Mouse (Mus musculus): ENCODE measurements around the gene Nuak1.

Gene Nuak1

DNA sequence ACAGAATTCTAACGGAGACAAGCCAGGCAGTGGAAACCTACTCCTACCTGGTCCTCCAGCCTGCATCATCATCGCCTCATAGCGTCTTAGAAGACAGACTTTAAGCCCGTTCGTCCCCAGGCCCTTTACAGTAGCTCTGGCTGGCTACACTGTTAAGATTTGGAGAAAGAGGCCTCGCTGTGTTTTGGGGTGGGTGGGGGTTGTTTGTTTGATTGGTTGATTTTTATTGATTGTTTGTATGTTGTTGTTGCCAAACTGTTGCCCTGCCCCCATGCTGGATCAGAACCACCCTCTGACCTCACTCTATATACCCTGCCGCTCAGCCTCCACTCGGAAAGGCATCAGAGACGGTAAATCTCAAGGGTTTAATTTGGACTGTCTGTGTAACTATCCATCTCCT is 55.6 kb downstream of the Nuak1 start:
- no peak for DNase-seq (ENCODE audit: extremely low spot score, low read depth, low spot score)

DNA sequence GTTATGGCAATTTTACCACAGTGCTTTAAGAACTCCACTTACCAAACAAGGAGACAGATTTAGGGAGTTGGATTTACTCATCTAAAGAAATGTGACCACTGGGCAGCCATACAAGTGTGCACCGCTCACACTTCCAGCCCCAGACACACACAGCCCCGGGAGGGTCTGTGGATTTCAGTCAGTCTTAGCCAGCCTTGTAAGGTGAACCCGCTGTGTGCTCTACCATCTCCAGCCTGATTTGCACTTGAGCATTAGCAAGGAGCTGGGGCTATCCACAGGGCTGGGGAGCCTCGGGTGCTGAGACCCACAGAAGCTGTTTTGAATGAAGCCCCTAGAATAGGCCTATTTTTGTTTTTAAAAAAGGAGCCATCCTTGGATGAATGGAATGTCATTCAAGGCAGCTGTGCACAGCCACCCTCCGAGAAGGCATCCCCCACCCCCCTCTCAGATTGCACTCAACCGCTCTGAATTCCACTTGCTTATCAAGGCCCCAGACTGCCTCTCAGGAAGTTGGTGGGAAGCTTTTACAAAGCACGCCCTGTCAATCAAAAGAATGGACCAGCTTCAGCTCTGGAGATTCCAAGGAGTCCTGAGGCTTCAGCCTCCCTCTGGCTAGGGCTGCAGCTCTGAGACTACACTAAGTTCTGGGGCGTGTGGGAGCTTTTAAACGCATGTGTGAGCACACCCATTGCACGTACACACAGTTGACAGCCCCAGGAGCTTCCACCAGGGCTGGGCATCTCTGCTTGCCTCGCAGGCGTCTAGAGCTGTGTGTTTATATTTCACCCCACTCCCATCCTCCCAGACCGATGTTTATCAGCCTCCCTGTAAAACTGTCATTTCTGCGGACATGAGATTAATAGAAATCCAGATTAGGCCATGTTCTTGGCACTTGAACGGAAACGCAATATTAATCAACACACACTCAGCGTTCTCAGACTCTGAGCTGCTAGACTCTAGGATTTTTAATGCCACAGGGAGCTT is 57.2 kb downstream of the Nuak1 start:
- DNase-seq (ENCODE audit: extremely low spot score, low read depth, low spot score): no peak

DNA sequence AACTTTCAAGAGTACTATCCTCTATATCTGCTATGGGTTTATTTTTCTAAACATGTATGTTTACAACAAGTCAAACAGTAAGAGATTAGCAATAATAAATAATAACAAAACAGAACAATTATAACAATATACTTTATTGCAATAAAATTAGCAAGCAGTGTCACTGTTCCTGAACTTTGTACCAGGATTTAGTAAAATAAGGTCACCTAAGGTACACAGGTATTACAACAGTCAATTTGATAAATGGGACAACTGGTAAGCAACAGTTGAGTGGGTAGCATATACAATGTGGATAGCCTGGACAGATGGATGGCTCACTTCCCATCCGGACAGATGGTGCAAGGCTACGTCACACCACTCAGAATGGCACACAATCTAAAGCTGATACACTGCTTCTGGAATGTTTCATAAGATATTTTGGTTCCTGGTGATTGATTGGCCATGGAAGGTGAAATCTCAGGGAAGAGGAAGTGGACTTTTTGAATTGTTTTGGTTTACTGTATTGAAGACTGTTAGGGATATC is 59.1 kb downstream of the Nuak1 start:
- no peak for DNase-seq (ENCODE audit: extremely low spot score, low read depth, low spot score)

DNA sequence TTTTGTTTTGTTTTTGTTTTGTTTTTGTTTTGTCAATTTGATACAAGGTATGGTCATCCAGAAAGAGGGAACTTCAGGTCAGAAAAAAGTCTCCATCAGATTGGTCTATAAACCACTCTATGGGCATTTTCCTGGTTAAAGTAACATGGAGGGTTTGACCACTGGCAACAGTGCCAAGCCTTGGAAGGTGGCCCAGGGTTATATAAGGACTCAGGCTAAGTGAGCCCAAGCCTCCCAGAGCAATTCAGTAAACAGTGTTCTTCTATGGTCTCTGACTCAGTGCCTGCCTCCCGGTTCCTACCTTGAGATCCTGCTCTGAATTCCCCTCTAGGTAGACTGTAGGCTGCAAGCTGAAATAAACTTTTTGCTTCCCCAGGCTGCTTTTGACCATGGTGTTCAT is 61.0 kb downstream of the Nuak1 start:
- no peak for DNase-seq (ENCODE audit: extremely low spot score, low read depth, low spot score)

DNA sequence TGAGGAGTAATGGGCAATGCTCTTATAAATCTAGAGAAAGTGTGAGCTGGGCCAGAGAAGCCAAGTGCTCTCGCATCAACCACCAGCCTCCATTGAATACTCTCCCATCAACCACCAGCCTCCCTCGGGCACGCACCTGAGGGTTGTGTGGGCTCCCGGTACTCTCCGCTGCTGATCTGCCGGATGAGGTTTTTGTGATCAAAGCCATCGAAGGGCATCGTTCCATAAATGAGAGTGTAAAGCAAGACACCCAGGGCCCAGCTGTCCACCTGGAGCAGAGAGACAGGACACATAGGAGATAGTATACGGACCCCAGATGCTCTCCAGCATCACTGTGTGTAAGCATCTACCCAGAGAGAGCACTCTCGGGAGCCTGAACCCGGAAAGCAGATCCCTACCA is 62.4 kb downstream of the Nuak1 start:
- no peak for DNase-seq (ENCODE audit: extremely low spot score, low read depth, low spot score)

DNA sequence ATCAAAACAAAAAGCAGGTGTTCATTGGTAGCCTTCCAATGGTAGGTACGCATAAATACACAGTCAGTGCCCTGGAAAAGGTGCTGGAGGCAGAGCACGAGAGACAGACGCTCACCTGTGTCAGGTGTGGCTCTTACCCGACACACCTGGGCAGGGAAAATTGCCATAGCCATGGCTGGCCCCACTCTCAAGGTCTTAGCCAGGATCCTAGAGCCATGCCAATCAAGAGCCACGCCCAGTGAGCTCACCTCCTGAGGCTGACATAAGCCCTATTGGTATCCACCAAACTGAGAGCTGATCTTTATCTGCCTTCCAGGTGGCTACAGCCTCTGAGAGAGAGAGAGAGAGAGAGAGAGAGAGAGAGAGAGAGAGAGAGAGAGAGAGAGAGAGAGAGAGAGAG is 64.1 kb downstream of the Nuak1 start:
- DNase-seq (ENCODE audit: extremely low spot score, low read depth, low spot score): no peak

DNA sequence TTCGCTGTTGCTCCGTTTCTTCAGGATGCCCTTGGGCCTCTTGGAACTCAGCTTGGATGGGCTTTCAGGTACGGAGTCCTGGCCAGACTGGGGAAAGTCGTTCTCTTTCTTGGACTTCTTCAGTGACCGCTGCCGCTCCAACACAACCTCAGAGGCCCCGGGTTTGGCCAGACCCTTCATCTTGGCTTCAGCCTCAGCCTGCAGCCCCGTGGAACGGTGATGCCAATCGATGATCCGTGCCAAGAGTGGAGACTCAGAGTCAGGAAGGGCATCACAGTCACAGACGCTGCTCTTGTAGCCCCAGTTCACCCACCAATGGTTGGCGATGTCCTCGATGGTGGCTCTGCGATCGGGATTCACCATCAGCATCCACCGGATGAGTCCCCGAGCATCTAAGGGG is 65.4 kb downstream of the Nuak1 start:
- DNase-seq (ENCODE audit: extremely low spot score, low read depth, low spot score): no peak

DNA sequence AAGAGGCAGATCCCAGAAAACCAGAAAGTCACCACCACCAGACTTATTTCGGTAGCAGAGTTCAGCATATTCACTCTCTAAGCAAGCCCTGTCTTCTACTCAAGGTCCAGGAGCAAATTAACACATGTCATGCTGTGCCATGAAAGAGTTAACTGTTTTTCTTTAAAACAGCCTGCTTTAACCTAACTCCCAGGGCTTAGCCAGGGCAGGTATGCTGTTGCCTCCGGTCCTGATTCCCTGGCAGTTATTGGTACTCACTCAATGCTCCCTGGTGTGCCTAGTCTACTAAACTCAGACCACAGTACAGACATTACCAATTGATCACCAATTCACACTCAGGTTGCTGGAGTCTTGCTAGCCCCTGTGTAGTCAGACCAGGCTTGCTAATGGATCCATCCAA is 66.9 kb downstream of the Nuak1 start:
- DNase-seq (ENCODE audit: extremely low spot score, low read depth, low spot score): no peak

DNA sequence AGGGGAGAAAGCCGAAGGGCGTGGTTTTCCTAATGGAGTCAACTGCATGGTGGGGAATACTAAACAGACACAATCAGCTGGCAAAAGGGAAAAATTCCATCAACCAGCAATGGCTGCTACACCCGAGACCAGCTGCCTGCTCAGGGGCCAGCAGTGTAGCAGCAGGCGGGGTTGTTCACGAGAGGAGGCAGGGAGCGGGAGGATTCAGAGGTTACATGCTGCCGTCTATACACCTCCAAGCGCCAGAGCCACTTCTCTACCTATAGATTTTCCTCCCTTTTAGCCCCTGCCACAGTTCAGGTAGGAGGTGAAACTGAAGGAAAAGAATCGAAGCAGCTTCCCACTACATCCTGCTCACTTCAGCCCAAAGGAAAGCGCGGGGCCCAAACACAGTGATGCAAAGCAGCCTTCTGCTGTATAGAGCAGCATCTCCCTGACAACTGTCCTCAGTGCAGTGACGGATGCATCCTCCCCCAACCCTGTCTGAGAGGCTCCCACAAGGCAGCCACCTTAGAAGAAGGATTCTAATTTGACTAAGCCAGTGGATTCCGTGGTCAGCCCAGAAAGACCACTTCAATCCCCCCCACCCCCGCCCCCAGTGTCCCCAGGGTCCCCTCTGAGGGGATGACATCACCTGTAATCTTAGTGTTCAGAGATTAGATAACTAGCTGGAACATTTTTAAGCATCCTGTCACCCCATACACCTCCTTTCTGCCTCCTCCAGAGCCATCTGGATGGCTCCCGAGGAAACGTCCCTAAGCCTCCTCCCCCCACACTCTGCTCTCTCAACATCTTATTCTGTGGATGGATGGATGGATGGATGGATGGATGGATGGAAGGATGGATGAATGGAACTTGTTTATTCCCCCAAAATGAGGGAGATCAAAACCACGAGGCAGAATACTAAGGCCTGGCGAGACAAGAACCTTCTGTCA is 68.0 kb downstream of the Nuak1 start:
- no peak for DNase-seq (ENCODE audit: extremely low spot score, low read depth, low spot score)

DNA sequence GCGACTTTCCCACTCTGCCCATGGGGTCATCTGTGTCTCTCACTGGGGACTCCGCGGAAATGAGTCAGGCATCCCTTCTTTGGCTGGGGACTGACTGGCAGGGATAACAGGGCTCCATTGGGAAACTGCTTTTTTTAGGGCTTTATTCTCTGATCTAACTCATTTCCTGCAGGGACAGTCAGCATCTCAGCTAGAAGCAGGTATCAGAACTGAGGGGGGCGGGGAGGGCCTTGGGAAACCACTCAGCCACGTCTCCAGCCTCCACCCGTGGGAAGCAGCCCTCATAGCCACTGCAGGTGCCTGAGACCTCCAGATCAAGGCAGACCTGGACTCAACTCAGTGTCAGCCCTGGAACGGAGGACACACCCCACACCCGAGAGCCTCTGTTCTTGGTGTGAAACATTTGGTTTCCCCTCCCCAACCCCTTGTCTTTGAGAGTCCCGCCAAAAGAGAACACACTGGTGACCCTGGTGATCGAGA is 68.7 kb downstream of the Nuak1 start:
- no peak for DNase-seq (ENCODE audit: extremely low spot score, low read depth, low spot score)

DNA sequence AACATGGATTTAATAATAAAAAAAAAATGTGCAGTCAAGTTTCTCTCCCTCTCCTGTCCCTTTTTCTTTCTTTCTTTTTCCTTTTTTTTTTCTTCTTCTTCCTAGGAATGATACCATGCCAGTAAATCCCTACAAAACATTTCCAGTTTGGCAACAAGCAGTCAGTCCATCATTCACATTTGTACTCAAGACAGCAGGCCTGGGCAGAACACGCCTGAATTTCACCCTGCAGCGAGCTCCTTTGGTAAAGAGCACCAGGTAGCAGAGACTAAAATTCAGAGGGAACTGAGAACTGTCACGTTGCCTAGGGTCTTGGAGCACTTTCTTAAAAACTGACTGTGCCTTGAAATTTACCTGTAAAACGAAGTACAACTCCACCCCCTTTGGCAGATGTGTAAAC is 69.2 kb downstream of the Nuak1 start:
- no peak for DNase-seq (ENCODE audit: extremely low spot score, low read depth, low spot score)

DNA sequence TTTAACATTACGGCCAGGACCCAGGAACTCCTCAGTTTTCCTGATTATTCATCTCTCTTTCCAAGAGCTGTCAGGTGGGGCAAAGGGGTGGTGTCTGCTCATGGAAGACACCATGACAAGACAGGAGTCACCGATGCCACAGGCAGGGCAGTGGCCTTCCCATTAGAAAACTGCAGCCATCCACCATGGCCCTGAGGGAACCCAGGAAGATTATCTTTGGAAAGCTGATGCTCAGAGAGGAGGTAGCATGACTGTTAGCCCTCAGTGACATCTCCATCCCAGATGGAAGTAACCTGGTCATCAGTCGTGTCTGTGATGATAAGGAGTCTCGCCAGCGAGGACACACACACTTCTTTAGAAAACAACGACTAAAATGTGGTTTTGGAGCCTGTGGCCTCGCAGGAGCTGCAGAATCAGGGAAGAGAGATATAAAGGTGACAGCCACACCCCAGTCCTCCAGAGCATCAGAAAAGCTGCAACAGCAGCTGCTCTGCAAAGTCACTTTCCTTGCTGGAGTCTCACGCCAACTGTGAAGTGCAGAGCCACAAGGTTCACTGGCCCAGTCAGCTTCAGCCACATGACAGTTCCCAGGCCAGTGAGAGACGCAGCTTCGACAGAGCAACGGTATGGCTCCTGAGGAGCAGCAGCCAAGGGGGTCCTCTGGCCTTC is 70.6 kb downstream of the Nuak1 start:
- no peak for DNase-seq (ENCODE audit: extremely low spot score, low read depth, low spot score)

DNA sequence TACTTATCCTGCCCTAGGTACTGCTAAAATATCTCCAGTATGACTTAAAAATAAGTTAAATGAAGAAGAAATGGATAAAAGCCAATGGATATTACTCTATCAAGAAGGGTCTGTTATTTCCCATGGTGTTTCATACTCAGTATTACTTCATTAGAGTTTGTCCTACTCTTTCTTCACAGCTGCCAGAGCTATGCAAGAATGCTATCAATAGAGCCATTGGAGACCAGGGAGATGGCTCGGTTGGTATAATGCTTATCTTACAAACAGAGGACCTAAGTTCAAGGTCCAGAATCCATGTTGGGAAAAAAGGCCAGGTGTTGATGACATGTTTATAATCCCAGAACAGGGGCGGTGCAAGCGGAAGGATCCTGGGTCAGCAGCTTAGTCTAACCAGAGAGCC is 72.2 kb downstream of the Nuak1 start:
- DNase-seq (ENCODE audit: extremely low spot score, low read depth, low spot score): no peak

DNA sequence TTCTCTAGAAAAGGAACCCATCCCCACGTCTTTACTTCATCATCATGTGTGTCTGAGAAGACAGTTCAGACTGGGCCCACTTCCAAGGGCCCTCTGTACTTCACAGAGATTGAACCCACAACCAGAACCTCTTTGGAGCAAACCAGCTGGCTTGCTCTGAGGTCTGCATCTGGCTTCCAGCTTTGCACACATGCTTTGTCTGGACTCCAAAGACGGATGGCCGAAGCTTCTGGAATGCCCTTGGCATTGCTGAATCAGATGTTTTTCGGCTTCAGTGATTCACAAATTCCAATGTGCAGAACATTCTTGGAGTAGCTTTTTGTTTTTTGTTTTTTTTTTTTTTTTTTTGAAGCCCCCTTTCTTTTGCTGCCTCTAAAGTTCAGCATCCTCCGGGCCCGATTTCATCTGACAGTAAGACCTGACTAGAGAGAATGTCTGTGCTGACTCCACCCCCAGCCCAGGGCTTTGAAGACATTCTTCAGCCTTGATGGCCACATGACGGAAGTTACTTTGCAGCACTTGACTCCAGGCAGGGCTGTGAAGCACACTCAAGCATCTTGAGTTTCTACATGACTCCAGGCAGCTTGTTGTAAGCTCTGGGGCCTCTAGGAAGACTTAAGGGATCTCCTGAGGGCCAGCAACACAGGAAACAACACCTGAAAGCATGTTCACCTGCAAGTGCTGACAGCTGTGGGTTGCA is 75.1 kb downstream of the Nuak1 start:
- no peak for DNase-seq (ENCODE audit: extremely low spot score, low read depth, low spot score)

DNA sequence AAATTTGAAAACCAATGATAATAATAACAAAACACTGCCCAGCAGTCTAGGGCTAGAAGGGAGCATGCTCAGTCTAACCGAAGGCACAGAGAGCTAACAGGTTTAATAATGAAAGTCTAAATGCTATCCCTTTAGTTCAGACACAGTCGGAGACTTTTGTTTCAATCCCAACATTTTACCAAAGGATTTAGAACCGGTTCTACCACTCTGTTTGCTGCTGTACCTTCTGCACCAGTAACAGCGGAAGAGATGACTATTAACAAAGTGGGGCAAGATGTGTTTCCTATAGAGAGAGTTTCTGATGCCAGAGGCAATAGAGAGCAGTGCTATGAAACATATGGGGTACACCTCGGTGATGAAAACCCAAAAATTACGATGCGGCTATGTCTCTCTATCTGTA is 76.6 kb downstream of the Nuak1 start:
- DNase-seq (ENCODE audit: extremely low spot score, low read depth, low spot score): no peak

DNA sequence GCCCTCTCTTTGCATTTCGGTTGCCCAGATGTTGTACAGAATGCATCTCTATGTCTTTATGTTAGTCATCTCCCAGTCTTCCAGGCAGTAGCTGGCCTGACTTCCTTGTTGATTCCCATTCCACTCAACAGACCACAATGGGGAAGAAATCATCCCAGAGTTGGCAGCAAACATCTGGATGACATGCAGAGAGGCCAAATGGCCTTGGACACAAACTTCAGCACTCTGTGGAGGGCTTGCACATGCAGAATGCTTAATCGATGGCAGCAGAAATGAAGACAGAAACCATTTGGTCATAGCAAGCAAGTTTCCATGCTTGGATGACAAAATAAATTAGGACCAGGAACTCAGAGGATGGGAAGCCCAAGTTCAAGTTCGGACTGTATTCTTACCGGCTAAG is 79.4 kb downstream of the Nuak1 start:
- no peak for DNase-seq (ENCODE audit: extremely low spot score, low read depth, low spot score)

DNA sequence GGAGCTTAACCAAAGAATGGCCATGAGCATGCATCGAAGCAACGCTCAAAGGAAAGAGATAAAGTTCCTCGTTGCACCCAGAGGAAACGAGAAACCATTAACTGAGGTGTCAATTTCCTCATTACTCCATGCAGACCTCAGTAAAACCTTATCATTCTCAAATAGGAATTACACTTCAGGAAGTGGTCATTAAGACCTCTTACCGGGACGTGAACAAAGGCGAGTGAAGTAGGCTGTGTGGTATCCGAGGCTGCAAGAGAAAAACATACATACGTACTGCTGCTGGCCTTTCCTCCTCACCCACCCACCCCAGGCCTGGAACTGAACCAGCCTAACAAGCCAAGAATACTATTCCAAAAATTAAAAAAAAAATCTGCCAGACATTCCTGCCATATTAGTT is 80.0 kb downstream of the Nuak1 start:
- DNase-seq (ENCODE audit: extremely low spot score, low read depth, low spot score): no peak

DNA sequence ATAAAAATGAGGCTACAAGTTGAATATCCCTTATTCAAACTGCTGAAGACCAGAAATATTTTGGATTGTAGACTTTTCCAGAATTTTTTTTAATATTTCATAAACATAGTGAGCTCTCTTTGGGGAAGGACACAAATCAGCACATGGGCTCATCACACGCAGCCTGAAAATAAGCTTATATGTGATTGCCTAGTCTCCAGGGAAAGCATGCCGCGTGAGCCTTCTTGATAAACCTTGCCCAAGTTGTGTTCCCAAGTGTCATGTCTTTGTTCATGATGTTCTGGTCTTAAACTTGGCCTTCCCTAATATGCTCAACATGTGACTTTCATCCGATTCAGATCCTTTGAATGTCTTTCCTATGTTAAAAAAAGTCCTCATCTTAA is 81.7 kb downstream of the Nuak1 start:
- DNase-seq (ENCODE audit: extremely low spot score, low read depth, low spot score): no peak

DNA sequence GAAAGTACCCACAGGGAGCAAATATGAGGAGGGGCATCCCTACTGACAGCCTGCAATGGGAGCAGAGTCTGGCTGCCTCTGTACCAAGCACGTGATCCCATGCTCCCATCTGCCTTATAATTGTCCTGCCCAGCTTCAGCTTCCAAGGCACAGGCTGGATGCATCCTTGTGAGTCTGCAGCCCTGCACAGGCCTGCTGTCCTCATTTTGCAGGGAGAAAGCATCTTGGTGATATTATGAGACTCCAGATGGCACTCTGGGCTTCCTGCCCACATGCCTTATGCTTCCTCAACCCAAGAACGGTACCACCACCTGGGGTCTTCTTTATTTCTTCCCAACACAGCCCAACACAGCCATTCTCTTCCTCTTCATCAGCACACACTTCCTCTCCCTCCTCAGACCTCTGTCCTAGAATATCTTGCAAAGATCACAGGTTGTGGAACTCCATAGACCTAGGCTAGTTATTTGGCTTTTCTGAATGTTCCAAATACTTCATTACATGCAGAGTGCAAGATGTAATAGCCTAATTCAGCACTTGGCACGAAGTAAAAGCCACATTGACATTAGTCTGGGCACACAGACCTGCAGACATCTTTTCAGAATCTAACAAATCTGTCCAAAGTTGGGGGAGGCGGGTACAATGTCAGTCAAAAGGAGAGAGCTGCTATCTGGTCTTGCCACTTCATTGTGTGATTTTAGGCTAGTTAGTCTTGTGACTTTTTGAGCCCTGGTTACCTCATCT is 82.2 kb downstream of the Nuak1 start:
- DNase-seq (ENCODE audit: extremely low spot score, low read depth, low spot score): no peak

DNA sequence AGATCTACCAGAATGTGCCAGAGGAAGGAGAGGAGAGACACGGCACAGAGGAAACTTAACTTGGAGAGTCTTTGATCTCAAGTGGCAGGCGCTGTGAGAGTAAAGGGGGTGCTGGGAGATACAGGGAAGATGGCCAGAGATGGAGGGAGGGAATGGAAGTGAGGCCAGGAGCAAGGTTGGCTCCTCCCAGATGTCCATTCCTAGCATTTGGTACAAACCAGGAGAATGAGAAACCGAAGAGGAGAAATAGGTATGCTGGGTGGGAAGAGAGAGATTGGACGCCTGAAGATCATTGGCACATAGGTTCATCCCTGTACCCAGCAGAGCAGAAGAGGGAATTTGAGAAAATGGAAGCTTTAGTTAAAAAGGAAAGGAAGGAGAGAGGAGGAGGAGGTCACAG is 82.8 kb downstream of the Nuak1 start:
- DNase-seq (ENCODE audit: extremely low spot score, low read depth, low spot score): no peak

All from hindlimb bud, embryonic 11.5 days (tissue).